Mouse (Mus musculus) G1E (cell line): Measurements from ENCODE around the gene Ms4a6b.

ENCODE experiments used
- CTCF ChIP-seq: IDR thresholded peaks from 2 replicates; pipeline ENCODE4 v1.5.1; 2012; ENCODE audit warnings: low read depth, low read length, inconsistent platforms, mixed read lengths
- GATA1 ChIP-seq: IDR thresholded peaks from 2 replicates; pipeline ENCODE4 v1.6.1; 2012; ENCODE audit warnings: borderline replicate concordance, low read length, inconsistent platforms, mixed read lengths
- POLR2AphosphoS5 ChIP-seq: IDR thresholded peaks from 2 replicates; pipeline ENCODE4 v1.6.1; 2012; ENCODE audit warnings: low read depth, low read length, inconsistent platforms; ENCODE audit not compliant: insufficient replicate concordance
- TAL1 ChIP-seq: conservative IDR thresholded peaks from 2 replicates; pipeline ENCODE4 v1.6.1; 2012; ENCODE audit warnings: low read depth, low read length, inconsistent platforms, mixed read lengths

DNA sequence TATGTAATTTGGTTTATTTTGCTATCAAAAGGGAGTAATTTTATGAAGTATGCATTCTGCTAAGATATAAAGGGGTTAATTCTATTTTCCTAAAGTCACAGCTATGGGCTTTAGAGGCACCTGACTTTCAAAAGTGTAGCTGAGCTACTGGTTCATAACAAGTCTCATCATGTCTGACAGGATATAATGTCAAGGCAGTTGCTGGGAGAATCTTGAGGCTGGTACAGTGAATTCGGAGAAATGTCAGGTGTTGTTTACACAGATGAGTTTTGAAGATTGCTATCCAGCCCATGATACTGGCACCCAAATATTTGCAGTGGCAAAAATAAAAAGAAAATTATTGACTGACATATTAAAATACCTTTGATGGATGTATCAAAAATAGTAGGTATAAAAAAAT, 11.5 kb upstream of the Ms4a6b start:
- TF ChIP-seq CTCF: no peak
- no peak for TF ChIP-seq TAL1
- no peak for TF ChIP-seq POLR2AphosphoS5
- no peak for TF ChIP-seq GATA1
